Mouse (Mus musculus) heart, postnatal 0 days (tissue): ENCODE data around the gene Gm43638.
"Not testable (repeated sequence)": the region's sequence is repeated elsewhere in the genome, so short reads cannot be mapped to it uniquely, and the experiment has no call there.

Experiments
- CTCF ChIP-seq: IDR thresholded peaks from 2 replicates; pipeline ENCODE4 v1.5.1; 2016; ENCODE audit warnings: antibody characterized with exemption, control low read depth, low read depth
- EP300 ChIP-seq: IDR thresholded peaks from 2 replicates; pipeline ENCODE4 v1.6.1; 2016; ENCODE audit warnings: antibody characterized with exemption, low read depth

GRCm38 (mm10) chr5:87424041-87424440 is 62.6 kb downstream of the Gm43638 start, which contains the start of gene Ugt2b38:
- TF ChIP-seq CTCF, EP300: not testable (repeated sequence)
